Mouse (Mus musculus) liver, postnatal 0 days (tissue): Measurements from ENCODE around the gene Smap2.

Source experiments
- CTCF ChIP-seq: sonication (generic); IDR thresholded peaks from 2 replicates; pipeline ENCODE4 v1.5.1; 2016; ENCODE audit warnings: antibody characterized with exemption, low read depth
- EP300 ChIP-seq: IDR thresholded peaks from 2 replicates; pipeline ENCODE4 v1.6.1; 2016; ENCODE audit warnings: antibody characterized with exemption, low read depth, mild to moderate bottlenecking

DNA sequence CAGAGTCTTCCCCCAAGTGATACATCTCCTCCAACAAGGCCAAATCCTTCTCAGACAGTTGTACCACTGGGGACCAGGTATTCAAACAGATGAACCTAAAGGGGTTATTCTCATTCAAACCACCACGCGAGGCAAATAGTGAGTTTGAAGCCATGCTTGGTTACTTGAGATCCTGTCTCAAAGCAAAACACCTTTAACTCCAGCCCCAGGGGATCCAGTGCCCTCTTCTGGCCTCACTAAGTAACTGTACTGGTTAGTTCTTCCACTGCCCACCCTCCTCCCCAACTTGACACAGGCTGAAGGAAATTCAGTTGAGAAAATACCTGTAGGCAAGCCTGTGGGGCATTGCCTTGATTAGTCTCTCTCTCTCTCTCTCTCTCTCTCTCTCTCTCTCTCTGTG lies 16.0 kb upstream of the Smap2 start:
- TF ChIP-seq CTCF, result peak; percentile 62
- TF ChIP-seq EP300, result no peak
